Mouse (Mus musculus) embryonic facial prominence, embryonic 12.5 days (tissue): Measurements from ENCODE around the gene Psmd3. TPM values are rescaled to one million over a fixed set of nuclear protein-coding genes. Genes with fewer than 3 reads are reported as not detected.
"Not testable (repeated sequence)": the region's sequence is repeated elsewhere in the genome, so short reads cannot be mapped to it uniquely, and the experiment has no call there.

Experiments
- ATAC-seq: fragments of 200-750 bp; cut with Nextera tagmentation; 2 replicates; pipeline ENCODE4 v1.8.0; 2017; ENCODE audit not compliant: insufficient number of reproducible peaks, insufficient read depth, low FRiP score, low TSS enrichment
- H3K27ac ChIP-seq: fragments of 300-500 bp; sonication (generic); 2 replicates; pipeline ENCODE4 v1.5.1; 2016; ENCODE audit warnings: mild to moderate bottlenecking
- H3K27me3 ChIP-seq: fragments of 300-500 bp; sonication (generic); 2 replicates; pipeline ENCODE4 v1.6.1; 2016; ENCODE audit warnings: mild to moderate bottlenecking, moderate library complexity
- H3K36me3 ChIP-seq: fragments of 300-500 bp; sonication (generic); 2 replicates; pipeline ENCODE4 v1.6.1; 2016; ENCODE audit warnings: mild to moderate bottlenecking
- H3K4me1 ChIP-seq: fragments of 300-500 bp; sonication (generic); 2 replicates; pipeline ENCODE4 v1.6.1; 2016
- H3K4me2 ChIP-seq: fragments of 300-500 bp; sonication (generic); replicated peaks from 2 replicates; pipeline ENCODE4 v1.6.1; 2016; ENCODE audit warnings: mild to moderate bottlenecking, moderate library complexity
- H3K4me3 ChIP-seq: fragments of 300-500 bp; sonication (generic); 2 replicates; pipeline ENCODE4 v1.5.1; 2016; ENCODE audit warnings: mild to moderate bottlenecking
- H3K9ac ChIP-seq: fragments of 300-500 bp; sonication (generic); 2 replicates; pipeline ENCODE4 v1.6.1; 2016; ENCODE audit warnings: mild to moderate bottlenecking, moderate library complexity
- H3K9me3 ChIP-seq: fragments of 300-500 bp; sonication (generic); 2 replicates; pipeline ENCODE4 v1.6.1; 2016; ENCODE audit warnings: mild to moderate bottlenecking, moderate library complexity
- WGBS: fragments of 180-500 bp; shearing (Covaris S2); methylation state at CpG from one replicate; pipeline ENCODE4 v1.1.7; 2016; 5-methylcytosine and 5-hydroxymethylcytosine counted together
- polyA plus RNA-seq: library from polyadenylated mRNA; unstranded; fragments of >200 nt; fragmentation: Nextera tagmentation; extraction: Ambion mirVana; gene quantifications from 2 replicates; pipeline ENCODE4 v1.2.1, GENCODE M21; 2016

Gene Psmd3
- polyA plus RNA-seq, 1 experiment from 2014 or later: 248 TPM

DNA sequence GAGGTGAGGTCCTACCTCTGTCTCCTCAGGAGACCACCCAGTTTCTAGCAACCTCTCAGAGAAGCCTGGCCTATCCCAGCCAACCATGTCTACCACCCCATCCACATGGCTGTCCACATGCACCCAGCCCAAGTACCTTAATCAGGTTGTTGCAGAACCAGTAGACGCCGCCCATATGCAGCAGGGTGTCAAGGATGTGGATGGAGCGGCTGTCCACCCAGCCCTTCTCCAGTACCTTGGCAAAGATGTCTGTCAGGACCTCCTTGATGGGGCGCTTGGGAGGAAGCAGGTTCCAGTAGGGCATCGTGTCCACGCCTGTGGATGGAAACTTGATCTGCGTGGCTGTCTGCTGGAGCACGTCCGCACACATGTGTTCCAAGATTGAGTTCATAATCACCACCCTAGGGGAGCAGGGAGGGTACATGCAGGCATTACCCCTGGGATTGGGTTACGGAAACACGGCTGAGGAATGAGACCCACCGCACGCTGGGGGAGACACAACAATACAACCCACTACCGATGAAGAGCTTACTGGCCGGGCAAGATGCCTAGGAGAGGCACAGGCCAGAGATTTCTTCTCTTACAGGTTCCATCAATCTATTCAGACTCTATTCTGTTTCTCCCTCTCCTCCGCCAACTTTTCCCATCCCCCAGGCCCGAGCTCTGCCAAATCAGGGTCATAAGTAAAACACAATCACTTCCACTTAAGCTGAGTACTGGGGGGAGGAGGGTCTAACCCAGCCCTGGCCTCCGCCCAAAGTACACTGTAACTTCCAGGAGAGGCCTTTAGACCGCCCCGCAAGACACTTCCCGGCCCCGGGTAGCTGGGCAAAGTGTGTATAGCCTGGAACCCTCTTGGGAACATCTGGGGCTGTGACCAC lies 25.3 kb downstream of the Psmd3 start:
- H3K4me3 ChIP-seq: no peak overlapping the region
- H3K9ac ChIP-seq: no peak overlapping the region
- H3K36me3 ChIP-seq: peaks cover 71% of the 10 kb centered on the region
- ATAC-seq: no peak; the same call in 1 of the 2 replicates
- H3K9me3 ChIP-seq: no peaks in the 10 kb centered on the region
- H3K4me1 ChIP-seq: peaks cover 9% of the 10 kb centered on the region; the same call in 1 of the 2 replicates
- no peak overlapping the region for H3K4me2 ChIP-seq
- peak overlapping the region; percentile 55; the same call in 1 of the 2 replicates for H3K27ac ChIP-seq
- H3K27me3 ChIP-seq: no peaks in the 10 kb centered on the region
- WGBS: 72% methylated on average over 22 of the region's 22 CpGs

DNA sequence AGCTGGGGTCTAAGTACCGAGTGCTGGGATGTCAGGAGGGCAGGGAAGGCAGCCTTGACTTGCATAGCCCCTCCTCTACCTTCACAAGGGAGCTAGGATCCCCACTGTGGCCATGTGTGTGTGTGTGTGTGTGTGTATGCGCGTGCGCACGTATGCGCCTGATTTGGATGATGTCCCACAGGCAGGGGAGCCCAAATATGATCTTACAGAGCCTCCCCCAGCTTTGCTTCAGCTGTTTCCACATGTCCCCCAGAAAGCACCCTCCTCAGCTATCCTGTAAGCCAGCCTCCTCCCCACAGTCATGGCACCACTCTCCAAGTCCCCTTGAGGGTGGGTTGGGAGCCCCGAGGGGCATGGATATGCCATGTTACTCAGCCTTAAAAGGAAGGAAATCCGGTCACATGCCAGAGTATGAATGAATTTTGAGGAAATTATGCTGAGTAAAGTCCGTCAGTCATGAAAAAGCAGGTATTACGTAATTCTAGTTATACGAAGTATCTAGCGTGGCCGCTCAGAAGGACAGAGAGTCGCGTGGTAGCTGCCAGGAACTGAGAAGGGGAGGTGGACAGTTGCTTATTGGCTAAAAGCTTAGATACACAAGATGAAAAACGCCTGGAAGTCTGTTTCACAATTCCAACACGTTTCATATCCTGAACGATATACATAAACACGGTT lies 26.1 kb downstream of the Psmd3 start:
- Histone ChIP-seq H3K27me3 (no peaks in the 10 kb centered on the region), H3K9ac (no peak overlapping the region), H3K4me2 (no peak overlapping the region), H3K4me1 (peaks cover 9% of the 10 kb centered on the region; the same call in 1 of the 2 replicates), H3K9me3 (no peaks in the 10 kb centered on the region), H3K27ac (peak overlapping the region; percentile 55; the same call in 1 of the 2 replicates), H3K36me3 (peaks cover 76% of the 10 kb centered on the region), H3K4me3 (no peak overlapping the region)
- 87% methylated on average over 19 of the region's 19 CpGs for WGBS
- ATAC-seq: no peak

DNA sequence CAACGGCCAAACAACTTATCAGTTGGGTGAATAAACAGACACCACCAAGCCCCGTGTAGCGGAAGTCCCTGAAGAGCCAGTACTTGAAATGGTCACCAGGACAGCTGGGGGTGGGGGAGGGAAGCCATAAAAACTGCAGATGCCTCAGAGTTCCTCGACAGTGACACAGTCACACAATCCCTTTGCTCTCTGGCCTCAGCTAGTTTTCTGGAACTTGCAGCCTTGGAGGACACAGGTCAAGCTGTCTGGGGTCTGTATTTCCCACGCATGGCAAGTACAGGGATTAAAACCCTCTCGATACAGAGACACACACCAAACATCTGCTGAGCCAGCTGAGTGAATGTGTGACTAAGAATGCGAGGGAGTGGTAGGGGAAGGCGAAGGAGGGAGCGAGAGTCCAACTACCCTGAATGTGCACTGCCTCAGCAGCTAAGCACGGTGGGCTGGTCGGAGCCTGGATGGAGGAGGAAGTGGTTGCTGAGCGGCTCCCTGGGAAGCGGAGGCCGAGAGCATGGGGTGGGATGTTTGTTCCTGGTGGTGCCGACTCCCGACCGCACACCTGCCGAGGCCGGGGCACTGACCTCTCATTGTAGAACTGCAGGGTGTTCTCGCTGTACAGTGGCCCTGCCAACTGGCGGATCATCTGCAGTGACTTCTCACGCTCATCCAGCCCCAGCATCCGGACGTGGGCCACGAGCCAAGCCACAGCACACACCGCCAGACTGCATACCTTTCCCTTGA lies 26.8 kb downstream of the Psmd3 start:
- Histone ChIP-seq H3K27me3 (no peaks in the 10 kb centered on the region), H3K4me2 (no peak overlapping the region), H3K9ac (no peak overlapping the region), H3K4me1 (peaks cover 9% of the 10 kb centered on the region; the same call in 1 of the 2 replicates), H3K9me3 (no peaks in the 10 kb centered on the region), H3K36me3 (peaks cover 80% of the 10 kb centered on the region), H3K27ac (no peak overlapping the region), H3K4me3 (no peak overlapping the region)
- 89% methylated on average over 26 of the region's 26 CpGs for WGBS
- no peak for ATAC-seq

DNA sequence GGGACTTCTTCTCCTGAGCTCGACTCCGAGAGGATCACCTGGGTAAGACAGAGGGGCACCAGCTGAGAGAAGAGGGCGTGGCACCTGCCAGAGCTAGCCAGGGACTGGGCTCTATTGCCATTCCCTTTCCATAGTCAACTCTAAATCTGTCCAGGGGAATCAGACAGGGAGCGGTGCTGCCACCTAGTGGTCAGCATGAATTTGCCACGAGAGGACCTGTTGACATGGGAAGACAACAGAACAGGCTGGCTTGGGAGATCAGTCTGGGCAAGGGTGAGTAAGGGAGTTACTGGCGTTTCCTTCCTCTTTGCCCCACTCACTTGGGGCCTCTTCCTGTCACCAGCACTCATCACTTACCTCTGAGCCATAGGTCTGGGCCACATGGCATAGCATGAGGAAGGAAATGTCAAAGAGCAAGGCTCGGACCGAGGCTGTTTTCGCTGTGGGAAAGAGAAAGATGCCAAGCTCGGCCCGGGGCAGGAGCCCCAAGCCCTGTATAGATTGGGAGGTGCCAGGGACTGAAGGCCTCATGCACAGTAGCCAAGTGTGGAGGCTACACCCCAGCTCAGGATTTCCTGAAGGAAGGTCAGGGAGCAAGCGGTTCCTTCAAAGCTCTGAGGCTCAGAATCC lies 28.2 kb downstream of the Psmd3 start:
- no peaks in the 10 kb centered on the region for H3K27me3 ChIP-seq

DNA sequence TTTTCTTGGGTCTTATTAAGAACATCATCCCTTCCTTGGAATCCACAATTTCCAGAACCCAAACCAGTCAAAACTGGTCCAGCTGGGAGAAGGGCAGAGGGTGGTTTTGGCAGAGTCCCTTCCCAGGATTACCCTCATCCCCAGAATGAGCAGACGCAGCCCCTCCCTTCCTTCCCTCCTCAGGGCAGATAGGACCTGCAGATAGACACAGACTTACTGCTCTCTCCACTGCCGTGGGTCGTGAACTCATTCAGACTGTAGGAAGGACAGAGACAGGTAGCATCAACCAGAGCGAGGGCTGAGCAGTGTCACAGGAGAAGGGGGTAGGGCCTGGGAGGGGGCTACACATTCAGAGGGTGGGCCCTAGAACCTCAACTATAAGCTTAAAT lies 28.7 kb downstream of the Psmd3 start:
- H3K4me3 ChIP-seq: no peak overlapping the region
- no peak for ATAC-seq
- peaks cover 9% of the 10 kb centered on the region; the same call in 1 of the 2 replicates for H3K4me1 ChIP-seq
- H3K27me3 ChIP-seq: no peaks in the 10 kb centered on the region
- no peak overlapping the region for H3K27ac ChIP-seq
- H3K4me2 ChIP-seq: no peak overlapping the region
- no peaks in the 10 kb centered on the region for H3K9me3 ChIP-seq
- peaks cover 78% of the 10 kb centered on the region for H3K36me3 ChIP-seq
- H3K9ac ChIP-seq: no peak overlapping the region
- 73% methylated on average over 4 of the region's 4 CpGs for WGBS

More for the DNA sequence above, 28.2 kb downstream of the Psmd3 start:
- no peak overlapping the region for H3K27ac ChIP-seq
- H3K9ac ChIP-seq: no peak overlapping the region
- no peaks in the 10 kb centered on the region for H3K9me3 ChIP-seq
- whole genome bisulfite sequencing: 55% methylated on average over 12 of the region's 12 CpGs
- H3K4me1 ChIP-seq: peaks cover 9% of the 10 kb centered on the region; the same call in 1 of the 2 replicates
- no peak overlapping the region for H3K4me3 ChIP-seq
- 0 out of 2 replicates have a peak, but pooled peaks have one; percentile 30 for ATAC-seq
- H3K36me3 ChIP-seq: peaks cover 78% of the 10 kb centered on the region
- no peak overlapping the region for H3K4me2 ChIP-seq

DNA sequence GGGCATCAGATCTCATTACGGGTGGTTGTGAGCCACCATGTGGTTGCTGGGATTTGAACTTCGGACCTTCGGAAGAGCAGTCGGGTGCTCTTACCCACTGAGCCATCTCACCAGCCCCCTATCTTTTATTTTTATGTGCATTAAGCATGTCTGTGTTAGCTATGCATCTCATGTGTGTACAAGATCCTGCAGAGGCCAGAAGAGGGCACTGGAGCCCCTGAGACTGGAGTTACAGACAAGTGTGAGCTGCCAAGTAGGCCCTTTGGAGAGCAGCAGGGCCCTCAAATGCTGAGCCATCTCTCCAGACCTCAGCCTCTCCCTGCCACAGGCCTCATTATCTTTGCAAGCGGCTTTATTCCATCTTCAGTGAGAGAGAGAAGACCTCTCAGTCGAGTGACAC lies 29.7 kb downstream of the Psmd3 start:
- WGBS: 85% methylated on average over 6 of the region's 6 CpGs
- not testable (repeated sequence) for H3K27me3 ChIP-seq, ATAC-seq, H3K9me3 ChIP-seq, H3K4me3 ChIP-seq, H3K9ac ChIP-seq, H3K4me1 ChIP-seq, H3K27ac ChIP-seq, H3K4me2 ChIP-seq
- peaks cover 74% of the 10 kb centered on the region for H3K36me3 ChIP-seq

DNA sequence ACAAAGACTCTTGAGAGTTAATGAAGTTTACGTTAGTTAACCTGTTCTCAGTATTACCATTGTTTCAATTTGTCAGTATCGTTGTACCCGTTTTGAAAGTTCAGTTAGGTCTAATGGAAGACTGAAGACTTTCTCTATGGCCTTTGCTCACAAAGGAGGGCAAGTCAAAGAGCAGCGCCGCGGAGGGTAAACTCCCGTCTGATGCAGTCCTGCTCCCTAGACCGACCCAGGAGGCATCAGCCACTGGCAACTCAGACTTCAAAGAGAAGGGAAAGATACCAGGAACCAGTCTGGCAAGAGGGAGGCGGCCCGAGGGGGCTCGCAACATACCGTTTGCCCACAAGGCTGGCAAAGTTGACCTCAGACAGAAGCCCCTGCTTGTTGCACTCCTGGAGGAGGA lies 31.3 kb downstream of the Psmd3 start:
- H3K27me3 ChIP-seq: no peaks in the 10 kb centered on the region
- WGBS: 88% methylated on average over 12 of the region's 12 CpGs
- H3K4me2 ChIP-seq: no peak overlapping the region
- no peak overlapping the region for H3K4me3 ChIP-seq
- H3K9me3 ChIP-seq: no peaks in the 10 kb centered on the region
- H3K27ac ChIP-seq: no peak overlapping the region
- H3K36me3 ChIP-seq: peaks cover 70% of the 10 kb centered on the region
- peaks cover 7% of the 10 kb centered on the region; the same call in 1 of the 2 replicates for H3K4me1 ChIP-seq
- no peak for ATAC-seq
- H3K9ac ChIP-seq: no peak overlapping the region

DNA sequence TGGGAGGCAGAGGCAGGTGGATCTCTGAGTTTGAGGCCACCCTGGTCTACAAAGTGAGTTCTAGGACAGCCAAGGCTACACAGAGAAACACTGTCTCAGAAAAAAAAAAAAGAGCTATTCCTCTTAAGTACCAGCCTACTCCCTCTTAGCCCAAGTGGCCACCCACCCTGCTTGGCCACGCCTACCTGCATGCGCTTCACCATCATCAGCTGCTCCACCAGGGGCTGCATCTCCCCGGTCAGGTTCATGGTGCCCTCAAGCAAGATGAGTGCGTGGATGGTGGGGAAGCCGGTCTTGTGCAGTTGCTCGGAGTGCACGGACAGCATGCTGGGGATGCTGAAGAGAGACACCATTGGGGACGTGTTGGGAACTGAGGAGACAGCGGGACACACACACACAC lies 33.6 kb downstream of the Psmd3 start:
- WGBS: 92% methylated on average over 8 of the region's 9 CpGs
- Histone ChIP-seq H3K4me2 (no peak overlapping the region), H3K9me3 (no peaks in the 10 kb centered on the region), H3K4me1 (peaks cover 7% of the 10 kb centered on the region; the same call in 1 of the 2 replicates), H3K27me3 (no peaks in the 10 kb centered on the region), H3K27ac (no peak overlapping the region), H3K4me3 (no peak overlapping the region), H3K36me3 (peaks cover 67% of the 10 kb centered on the region), H3K9ac (no peak overlapping the region)
- ATAC-seq: no peak

DNA sequence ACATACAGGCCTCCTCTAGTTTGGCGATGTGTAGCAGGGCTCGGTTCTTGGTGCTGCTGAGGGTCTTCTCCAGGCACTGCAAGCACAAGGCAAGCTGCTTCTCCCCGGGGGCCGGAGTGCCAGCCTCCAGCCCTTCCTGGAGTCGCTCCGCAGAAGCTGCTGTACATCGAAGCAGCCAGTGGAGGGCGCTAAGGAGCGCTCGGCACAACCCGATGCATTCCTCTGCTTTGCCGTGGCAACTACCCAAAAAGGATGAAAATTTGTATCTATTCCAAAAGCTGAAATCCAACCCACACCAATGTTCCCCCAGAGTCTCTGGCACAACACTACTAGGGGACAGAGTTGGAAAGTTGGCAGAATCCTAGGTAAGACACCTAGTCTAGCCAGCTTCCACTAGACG lies 35.5 kb downstream of the Psmd3 start:
- H3K9me3 ChIP-seq: no peaks in the 10 kb centered on the region
- no peak overlapping the region for H3K4me3 ChIP-seq
- H3K9ac ChIP-seq: no peak overlapping the region; the same call in 1 of the 2 replicates
- no peaks in the 10 kb centered on the region for H3K27me3 ChIP-seq
- H3K27ac ChIP-seq: 0 out of 2 replicates have a peak overlapping the region, but pooled peaks have one; percentile 0
- H3K4me2 ChIP-seq: no peak overlapping the region
- peaks cover 7% of the 10 kb centered on the region; the same call in 1 of the 2 replicates for H3K4me1 ChIP-seq
- 19% methylated on average over 13 of the region's 13 CpGs for WGBS
- H3K36me3 ChIP-seq: peaks cover 57% of the 10 kb centered on the region
- no peak for ATAC-seq

DNA sequence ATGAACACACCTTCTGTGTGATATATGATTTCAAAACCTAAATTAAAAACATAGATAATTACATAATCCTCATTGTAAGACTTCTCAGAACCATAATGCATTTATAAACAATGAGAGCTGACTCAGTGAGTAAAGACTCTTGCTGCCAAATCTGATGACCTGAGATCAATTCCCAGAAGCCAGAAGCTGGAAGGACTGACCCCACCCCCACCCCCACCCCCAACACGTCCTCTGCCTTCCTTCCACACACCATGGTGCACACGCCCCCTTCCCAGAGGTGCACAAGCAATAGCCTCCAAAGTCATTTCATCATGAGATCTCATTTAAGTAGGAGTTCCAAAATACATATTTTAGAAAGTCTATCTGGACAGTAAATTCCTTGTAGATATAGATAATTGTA lies 38.4 kb downstream of the Psmd3 start:
- Histone ChIP-seq H3K4me2 (no peak overlapping the region), H3K36me3 (peaks cover 50% of the 10 kb centered on the region), H3K27me3 (no peaks in the 10 kb centered on the region), H3K4me3 (no peak overlapping the region), H3K9ac (no peak overlapping the region), H3K4me1 (peaks cover 7% of the 10 kb centered on the region; the same call in 1 of the 2 replicates), H3K9me3 (no peaks in the 10 kb centered on the region), H3K27ac (no peak overlapping the region)
- WGBS: 79% methylated on average over 2 of the region's 2 CpGs
- ATAC-seq: no peak
